Mouse (Mus musculus) kidney, postnatal 4 days (tissue): ENCODE measurements around the gene Gsto1.
A peak's percentile ranks its signal among the peaks of the same experiment; 100 is the strongest.
"Not testable (repeated sequence)": the region's sequence is repeated elsewhere in the genome, so short reads cannot be mapped to it uniquely, and the experiment has no call there.

ENCODE experiments used
- DNase-seq, 2 experiments: peaks; one replicate each; pipeline ENCODE4 v3.0.0; 2021; ENCODE audit warnings: mixed read lengths in 2 of 2

Gsto1 gene

GRCm38 (mm10) chr19:47854796-47855783 is at the start of gene Gsto1:
Gsto1 (plus strand) TSS chr19:47854970.
- DNase-seq, result peak; percentile 92 to 94

DNA sequence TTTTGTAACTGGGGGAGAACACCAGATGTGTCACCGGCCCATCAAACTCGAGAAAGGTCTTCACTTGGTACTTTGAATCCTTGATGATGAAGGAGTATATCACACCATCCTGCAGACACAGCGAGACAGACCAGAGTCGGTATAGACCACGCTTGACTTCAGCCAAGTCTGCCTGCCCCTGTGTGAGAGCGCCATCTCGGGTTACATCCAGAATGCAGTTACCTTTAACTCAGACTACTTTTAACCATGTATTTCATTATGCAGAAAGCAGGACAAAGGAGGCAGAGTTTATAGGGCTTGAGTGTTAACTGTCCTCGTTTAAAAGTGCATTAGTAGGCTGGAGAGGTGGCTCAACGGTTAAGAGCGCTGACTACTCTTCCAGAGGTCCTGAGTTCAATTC is 42.7 kb upstream of the Gsto1 start:
- no peak for DNase-seq

GRCm38 (mm10) chr19:47814721-47815120 is 40.0 kb upstream of the Gsto1 start:
- no peak for DNase-seq

DNA sequence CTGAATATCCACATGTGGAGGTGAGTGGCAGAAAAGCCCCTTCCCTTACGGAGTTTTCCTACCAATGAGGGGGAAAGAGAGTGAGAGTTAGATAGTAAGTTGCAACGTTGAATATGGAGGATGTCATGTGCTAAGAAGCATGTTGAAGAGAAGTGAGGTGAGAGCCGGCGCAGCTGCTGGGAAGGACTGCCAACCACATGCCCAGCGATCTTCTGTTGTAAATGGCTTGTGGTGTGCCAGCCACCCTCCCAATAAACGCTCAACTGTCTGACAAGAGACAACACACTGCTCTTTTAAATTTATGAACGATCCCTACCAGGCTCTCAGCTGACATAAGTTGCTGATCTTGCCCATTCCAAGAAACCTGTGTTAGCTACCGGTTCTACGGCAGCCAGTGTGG is 37.1 kb upstream of the Gsto1 start:
- DNase-seq, result no peak

DNA sequence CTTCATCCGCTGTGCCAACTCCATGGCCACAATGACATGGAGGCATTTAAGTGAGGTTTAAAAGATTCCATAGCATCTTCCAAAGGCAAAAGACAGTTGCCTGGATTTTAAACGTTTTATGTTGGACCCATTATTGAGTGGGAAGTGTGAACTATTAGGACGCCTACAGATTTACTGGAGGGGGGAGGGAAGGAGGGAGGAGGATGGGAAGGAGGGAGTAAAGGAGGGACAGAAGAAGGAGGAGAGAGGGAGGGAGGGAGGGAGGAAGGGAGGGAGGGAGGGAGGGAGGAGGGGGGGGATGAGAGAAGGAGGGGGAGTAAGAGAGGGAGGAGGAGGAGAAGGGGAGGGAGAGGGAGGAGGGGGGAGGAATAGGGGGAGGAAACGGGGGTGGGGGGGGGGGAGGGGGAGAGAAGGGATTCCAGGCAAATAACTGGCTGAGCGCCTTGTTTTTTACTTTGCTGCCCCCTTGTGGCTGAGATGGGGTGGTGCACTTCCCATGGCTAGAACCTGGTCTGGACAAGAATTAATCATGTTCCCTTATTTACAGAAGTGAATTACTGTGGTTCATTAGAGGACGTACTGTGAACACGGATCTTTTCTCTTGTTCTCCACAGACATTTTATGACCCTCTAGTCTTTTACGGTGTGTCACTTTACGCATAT is 33.8 kb upstream of the Gsto1 start:
- DNase-seq, result peak; percentile 77 to 81

GRCm38 (mm10) chr19:47821494-47821872 is 33.3 kb upstream of the Gsto1 start:
- no peak for DNase-seq

DNA sequence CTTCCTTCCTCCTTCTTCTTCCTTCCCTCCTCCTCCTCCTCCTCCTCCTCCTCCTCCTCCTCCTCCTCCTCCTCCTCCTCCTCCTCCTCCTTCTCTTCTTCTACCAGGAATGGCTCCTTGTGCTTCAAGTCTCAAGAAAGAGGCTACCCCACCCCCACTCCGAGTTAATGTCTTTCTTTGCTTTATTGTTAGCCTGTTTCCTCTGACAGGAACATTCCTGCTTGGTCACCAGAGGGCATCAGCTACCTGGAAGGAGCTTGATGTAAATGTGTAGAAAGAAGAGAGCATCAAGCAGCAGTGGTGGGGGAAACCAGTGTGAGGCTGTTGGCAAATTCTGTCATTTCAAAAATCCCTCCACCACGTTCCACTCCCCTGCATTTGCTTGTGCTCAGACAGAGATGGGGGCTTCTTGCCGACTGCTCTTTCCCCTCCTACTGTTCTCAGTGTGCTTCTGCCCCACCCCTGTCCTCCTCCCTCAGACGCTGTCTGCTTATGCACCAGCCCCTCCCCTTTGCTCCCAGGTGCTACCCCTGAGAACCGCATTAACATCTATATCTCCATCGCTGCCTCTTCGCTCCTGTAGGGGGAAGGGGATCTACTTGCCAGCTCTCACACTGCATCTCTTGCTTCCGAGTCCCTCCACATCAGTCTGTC is 32.5 kb upstream of the Gsto1 start:
- peak; percentile 54 to 69 for DNase-seq

DNA sequence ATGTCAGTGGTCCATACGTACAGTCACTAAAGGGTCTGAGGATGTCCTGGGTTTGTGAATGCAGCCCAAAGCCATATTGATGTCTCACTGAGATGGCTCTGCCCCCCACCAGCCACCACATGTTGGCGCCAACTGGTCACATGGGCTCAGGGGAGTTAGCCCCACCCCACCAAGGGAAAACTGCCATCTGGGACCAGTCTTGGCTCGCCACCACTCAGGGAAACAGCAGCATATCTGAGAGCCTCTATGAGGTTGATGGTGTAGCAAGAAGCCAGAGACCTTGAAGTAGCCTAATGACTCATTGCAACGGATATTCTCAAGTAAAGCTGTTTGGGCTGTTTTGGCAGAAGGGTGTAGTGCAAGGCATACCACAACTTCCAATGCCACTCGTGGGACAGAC is 30.7 kb upstream of the Gsto1 start:
- no peak for DNase-seq

GRCm38 (mm10) chr19:47829913-47830450 is 24.8 kb upstream of the Gsto1 start:
- no peak for DNase-seq

GRCm38 (mm10) chr19:47831111-47831510 is 23.7 kb upstream of the Gsto1 start:
- DNase-seq, result no peak

DNA sequence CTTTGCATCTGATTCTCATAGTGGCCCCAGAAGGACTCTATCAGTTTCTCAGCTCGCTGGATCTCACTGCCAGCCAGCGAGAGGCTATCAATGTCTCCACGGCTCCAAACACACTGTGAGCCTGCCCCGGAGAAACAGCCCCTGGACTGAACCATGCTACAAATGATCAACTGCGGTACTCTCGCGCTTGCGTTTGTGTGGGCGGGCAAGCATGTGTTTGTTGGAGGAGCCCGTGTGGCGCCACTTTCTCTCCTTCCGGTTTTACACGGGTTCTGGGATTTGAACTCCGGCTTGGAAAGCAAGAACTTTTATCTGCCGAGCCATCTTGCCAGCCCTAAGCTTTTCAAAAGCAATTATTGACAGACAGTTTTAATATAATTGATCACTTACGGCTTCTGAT is 22.5 kb upstream of the Gsto1 start:
- no peak for DNase-seq

DNA sequence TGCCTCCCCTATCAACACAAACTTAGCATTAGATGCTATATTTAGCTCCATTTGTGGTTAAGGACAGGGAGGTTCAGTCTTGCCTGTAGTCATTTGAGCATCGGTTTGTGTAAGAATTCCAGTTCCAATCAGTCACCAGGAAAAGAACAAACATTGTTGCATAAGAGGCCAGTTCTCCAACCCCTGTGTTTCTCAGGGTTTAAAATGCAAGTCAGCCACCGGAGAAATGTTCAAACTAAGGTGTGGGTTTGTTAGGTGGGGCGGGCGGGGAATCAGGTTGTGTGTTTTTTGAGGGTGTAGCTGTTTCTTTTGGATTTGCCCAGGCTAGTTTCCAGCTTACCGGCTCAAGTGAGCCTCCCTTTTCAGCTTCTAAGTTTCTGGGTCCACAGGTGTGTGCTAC is 20.2 kb upstream of the Gsto1 start:
- DNase-seq, result no peak

DNA sequence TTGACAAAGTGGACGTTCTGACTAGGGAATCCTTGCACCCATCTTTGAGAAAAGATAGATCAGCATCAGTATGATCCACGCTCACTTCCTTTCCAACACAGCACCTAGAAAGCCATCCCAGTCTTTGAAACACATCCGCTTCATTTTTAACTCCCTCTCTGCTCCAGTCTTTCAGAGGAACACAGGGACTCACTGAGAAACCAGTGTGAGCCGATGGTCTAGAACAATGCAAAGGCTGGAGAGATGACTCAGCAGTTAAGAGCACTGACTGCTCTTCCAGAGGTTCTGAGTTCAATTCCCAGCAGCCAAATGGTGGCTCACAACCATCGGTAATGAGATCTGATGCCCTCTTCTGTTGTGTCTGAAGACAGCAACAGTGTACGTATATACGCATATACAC is 19.0 kb upstream of the Gsto1 start:
- no peak for DNase-seq

- DNase-seq, result peak; percentile 68 to 79
Observed at GRCm38 (mm10) chr19:47836701-47837526, 17.9 kb upstream of the Gsto1 start.

DNA sequence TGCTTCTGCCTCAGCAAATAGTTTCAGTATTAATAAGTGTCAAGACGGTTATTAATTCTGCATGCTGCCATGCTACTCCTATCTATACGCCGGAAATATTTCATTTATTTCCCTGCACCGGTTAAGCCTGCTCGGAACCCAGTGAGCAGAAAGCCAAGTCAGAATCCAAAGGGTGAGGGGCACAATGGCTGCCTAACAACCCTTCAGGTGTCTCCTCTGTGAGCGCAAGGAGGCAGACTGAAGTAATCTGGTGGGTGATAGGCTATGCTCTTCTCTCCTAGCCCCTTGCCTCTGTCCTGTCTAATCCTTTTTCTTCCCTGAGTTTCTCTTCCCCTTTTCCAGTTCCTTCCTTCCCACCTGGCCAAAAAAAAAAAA is 17.3 kb upstream of the Gsto1 start:
- no peak for DNase-seq

DNA sequence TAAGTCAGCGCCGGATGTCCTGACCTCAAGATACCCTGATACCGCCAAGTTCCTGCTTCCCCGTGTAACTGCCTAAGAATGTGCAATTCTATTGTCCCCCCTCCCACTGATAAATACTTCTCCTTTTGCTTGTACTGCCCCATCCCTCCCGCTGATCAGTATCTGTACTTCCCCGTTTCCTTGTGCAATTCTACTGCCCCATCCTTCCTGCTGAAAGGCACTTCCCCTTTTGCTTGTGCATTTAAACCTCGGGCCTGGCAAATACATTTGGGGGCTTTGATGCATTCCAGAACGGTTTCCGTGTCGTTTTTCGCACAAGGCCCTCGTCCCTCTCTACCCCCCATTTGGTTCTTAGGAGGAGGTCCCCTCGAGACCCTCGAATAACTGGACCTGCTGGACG is 13.5 kb upstream of the Gsto1 start:
- DNase-seq, result not testable (repeated sequence)

DNA sequence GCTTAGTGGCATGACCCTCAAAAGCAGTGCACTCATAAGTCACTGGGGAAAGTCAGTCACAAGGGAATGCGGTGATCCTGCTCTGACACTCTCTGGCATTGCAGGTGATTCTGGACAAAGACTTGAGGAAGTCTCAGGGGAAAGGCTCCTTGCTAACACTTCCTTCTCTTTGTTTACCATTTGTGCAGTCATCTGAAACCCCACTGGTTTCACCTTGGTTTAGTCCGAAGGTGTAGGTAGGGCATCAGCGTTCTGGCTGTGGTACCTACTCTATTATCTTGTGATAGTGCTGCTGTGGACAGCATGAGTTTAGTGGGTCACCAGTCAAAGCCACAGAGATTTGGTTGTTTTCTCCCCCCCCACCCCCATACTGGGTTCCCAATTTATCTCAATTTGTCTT is 5.0 kb upstream of the Gsto1 start:
- DNase-seq, result no peak

- not testable (repeated sequence) for DNase-seq
Observed at GRCm38 (mm10) chr19:47852131-47852530, 2.6 kb upstream of the Gsto1 start.

DNA sequence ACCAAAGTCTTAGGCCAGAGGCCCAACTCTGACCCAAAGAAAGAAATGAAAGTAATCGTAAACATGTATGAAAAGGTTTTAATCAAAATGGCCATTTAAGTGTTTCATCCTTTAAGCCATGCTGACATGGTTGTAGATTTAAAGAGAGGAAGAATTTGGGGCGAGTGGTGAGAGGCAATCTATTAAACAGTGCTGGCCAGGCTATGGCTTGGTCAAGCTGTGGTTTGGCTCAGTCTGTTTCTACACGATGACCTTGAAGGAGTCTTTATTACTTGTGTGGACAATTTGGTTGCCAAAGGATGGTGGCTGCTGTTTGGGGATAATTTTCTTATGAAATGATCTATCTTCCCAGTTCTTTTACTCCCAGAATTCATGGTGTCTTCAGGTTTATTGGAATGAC is 1.7 kb upstream of the Gsto1 start:
- DNase-seq, result no peak

DNA sequence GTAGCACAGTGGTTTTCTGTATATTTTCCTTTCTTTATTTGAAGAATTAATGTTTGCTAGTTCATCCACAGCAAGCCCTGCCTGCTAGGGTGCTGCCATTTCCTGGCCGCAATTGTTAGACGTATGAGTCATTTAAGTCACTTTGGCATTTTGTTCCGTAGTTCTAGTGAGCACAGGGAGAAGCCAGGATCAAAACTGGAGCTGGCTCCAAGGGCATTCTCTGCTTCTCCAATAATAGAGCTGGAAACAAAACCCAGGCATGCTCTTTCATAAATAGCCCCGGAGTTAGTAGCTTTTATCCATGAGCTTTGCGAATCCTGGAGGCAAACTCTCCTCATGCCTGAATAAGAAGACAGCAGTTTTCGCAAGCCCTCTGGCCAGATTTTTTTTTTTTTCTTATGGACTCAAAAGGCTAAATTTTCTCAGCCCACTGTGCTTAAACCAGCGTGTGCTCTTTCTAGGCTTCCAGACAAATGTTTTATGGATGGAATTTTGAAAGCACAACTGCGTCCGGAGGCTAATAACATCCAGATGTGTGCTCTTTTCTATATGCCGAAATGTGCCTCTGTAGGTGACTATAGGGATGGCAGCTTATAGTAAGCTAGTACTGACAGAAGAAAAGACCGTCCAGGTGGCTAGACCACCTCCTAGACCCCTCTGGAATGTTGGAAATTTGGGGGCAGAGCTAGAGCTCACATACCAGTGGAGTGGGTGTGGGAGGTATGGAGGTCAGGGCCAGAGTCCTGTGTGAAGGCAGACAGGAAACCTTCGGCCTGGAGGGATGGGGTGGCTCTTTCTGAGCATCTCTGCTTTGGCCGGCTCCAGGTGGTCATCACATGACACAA is 597 bp upstream of the Gsto1 start:
- no peak for DNase-seq
